Mouse (Mus musculus) G1E-ER4 (cell line): Measurements from ENCODE around the gene Gm10337. TPM values are rescaled to one million over a fixed set of nuclear protein-coding genes. Genes with fewer than 3 reads are reported as not detected.

ENCODE experiments used
- GATA1 ChIP-seq: IDR thresholded peaks from one replicate; pipeline ENCODE4 v1.8.0; 2012; ENCODE audit warnings: low read length, inconsistent platforms
- polyA plus RNA-seq: library from polyadenylated mRNA; stranded (reverse); fragments of >175 nt; gene quantifications from 2 replicates; pipeline ENCODE4 v1.2.3, GENCODE M21; 2012

Gm10337 gene
- polyA plus RNA-seq, 1 experiment, result not detected

DNA sequence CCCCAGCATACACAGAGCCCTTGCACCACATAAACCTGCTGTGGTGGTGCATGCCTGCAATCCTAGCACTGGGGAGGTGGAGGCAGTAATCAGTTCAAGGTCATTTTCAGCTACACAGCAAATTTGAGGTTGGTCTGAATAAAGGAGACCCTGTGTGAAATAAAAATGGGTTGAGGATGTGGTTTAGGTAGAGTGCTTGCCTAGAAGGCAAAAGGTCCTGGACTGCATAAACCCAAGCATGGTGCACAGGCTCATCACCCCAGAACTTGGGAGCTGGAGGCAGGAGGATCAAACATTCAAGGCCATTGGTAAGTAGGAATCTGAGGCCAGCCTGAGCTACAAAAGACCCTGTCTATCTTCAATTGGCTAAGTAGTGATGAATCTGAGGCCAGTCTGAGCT is 4.0 kb downstream of the Gm10337 start:
- TF ChIP-seq GATA1, result no peak

GRCm38 (mm10) chr15:102508336-102508735 is 4.8 kb downstream of the Gm10337 start:
- no peak for TF ChIP-seq GATA1

DNA sequence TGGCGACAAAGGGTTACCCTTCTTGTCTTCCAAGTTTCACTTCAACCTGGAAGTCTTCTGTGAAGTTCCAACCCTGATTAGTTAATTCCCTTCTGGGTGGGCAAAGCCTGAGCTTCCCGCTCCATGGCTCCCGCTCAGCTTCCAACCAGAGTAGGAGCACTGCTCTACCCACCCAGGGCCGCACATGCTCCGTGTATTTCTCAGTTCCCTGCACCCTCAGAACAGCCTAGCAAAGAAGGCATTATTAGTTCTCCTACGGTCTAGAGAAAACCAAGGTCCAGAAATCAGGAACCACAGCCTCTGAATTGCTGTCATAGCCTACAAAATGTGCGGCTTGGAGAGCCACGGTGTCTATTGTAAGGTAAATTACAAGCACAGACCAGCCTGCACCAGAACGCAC is 6.6 kb downstream of the Gm10337 start:
- TF ChIP-seq GATA1, result no peak

DNA sequence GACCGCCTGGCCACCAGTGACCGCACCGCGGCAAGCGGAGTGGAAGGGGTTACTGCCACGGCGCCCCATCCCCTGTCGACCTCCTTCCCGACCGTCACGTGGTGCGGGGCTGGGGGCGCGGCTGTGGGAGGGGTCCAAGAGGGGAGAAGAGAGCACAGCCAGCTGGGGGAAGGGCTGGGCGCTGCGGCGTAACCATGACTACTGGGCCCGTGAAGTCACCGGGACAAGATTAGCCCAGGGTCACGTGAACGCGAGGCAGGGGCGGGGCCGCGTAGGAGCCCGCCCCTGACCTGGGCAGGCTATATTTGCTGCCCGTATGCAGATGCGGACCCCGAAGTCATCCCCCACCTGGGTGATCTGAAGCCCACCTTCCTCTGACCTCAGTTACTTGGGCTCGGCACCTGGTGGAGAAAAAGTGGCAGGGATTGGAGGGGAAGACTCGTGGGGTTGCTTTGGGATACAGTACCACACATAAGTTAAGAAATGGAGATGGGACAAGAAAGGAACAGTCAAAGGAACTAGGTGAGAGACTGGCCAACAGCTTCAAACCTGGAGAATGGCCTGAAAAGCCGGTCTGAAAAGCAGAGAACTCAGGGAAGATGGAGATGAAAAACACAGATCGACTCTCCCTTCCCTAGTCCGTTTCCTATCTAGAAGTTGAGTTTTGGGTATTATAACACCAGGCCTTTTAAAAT is 7.2 kb downstream of the Gm10337 start:
- no peak for TF ChIP-seq GATA1

DNA sequence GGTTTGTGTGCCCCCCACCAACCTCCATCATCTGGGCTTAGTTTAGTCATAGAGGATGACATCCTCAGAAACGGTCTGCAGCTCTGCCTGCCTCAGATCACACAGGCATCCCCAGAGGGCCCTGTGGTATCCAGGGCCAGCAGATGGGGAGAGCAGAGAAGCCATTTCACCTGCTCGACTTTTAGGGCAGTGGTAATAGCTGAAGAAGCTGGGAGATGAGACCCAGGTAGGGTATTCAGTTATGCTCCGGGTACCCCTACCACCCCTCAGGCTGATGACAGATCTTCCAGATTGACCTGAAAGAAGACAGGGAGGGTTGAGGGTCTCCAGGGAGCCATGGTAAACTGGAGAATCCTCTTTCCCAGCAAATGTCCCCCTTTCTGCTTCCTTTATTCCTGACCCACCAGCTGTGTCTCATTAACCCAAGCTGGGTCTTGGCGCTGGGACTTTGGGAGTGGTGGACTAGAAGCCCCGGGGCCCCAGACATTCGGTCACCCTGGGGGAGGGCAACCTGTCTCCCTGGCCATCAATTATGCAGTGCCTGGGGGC is 7.8 kb downstream of the Gm10337 start:
- no peak for TF ChIP-seq GATA1

DNA sequence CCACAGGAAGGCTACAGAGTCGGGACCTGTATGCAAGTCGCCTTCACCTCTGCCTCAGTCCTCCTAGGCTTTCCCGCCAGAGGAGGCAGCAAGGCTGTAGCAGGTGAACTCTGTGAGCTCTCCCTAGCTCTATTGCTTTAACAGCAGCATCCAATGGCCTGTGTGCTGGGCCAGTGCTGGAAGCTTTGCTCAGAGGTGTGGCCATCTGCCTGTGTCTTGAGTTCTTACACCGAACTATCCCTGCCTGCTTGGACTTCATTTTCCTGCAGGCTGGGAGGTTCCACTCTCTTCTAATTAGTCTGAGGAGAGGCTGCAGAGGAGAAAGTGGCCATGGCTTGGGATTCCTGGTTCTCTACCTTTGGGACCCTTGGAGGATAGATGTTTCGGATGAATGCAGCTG is 8.5 kb downstream of the Gm10337 start:
- TF ChIP-seq GATA1, result no peak

DNA sequence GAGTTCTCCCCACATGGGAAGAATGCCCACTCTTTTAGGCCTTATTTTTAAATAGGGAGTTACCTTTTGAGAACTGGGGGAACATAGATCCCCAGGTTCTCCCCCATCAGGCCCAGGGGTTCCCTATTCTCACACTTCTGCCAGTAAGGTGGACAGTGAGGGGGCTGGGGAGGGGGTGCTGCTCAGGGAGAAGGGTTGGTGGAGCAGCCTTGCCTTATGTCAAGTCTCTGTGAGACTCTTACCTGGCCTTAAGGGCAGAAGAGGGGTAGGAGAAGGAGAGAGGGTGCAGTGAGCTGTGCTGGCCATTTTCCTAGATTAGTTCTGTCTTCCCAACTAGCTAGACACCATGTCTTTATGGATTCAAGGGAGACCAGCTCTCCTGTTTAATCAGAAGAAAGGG is 8.9 kb downstream of the Gm10337 start:
- TF ChIP-seq GATA1, result no peak

DNA sequence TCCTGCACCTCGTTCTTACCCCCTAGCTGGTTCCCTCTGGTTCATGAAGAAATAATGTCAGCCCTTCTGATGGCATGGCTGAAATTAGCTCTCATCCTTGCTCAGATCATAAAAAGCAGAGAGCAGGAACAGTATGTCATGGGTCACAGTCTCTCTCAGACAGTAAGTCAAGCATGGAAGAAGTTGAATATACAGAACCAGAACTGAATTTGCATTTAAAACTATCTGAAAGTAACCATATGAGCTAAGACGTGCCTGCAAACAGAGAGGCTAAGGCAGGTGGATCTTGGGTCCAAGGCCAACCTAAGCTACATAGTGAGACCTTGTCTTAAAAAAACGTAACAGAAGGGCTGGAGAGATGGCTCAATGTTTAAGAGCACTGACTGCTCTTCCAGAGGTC is 9.5 kb downstream of the Gm10337 start:
- TF ChIP-seq GATA1, result no peak

- TF ChIP-seq GATA1, result no peak
These were observed 11.7 kb downstream of the Gm10337 start for GRCm38 (mm10) chr15:102515261-102515660.

- TF ChIP-seq GATA1, result no peak
These were observed 12.3 kb downstream of the Gm10337 start for GRCm38 (mm10) chr15:102515791-102516190.

GRCm38 (mm10) chr15:102516293-102516692 is 12.8 kb downstream of the Gm10337 start:
- no peak for TF ChIP-seq GATA1

GRCm38 (mm10) chr15:102516728-102517404 is 13.3 kb downstream of the Gm10337 start, which contains the start of gene Map3k12:
TSS of gene Map3k12 (minus strand) at chr15:102517064.
- TF ChIP-seq GATA1, result no peak

DNA sequence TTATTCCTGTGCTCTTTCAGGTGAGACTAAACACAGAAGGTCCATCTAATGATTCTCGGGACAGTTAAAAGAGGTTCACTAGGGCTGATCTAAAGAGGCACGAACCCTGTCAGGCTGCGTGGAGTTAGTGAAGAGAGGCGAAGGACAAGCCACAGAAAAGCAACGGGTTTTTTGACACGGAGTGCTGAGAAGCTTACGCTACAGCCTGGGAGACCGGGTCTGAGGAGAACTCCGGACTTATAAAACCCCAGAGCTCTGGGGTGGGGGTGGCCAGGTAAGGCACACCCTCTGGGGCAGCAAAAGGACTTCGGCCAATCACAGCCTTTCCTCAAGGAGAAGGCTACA is 14.1 kb downstream of the Gm10337 start:
- TF ChIP-seq GATA1, result no peak

GRCm38 (mm10) chr15:102517976-102518858 is 14.7 kb downstream of the Gm10337 start, which contains the start of gene Tarbp2:
TSS of gene Tarbp2 (plus strand) at chr15:102518192.
- no peak for TF ChIP-seq GATA1

GRCm38 (mm10) chr15:102518859-102519201 is 15.3 kb downstream of the Gm10337 start:
- TF ChIP-seq GATA1, result no peak
